Mouse (Mus musculus): ENCODE measurements at regions not wholly inside any gene's neighbourhood (a gene's known extent, or its start where the extent isn't known, plus 50 kb on each side); places are given as distances from the start of the nearest gene placed in this dataset.

GRCm38 (mm10) chr8:44879186-44879585 lies 56.1 kb upstream of the Fat1 start:
- intact Hi-C loops (cut with DNase I) = no loop called here
- Histone ChIP-seq H3K4me3 (no peak overlapping the region), H3K27ac (no peak overlapping the region)
- no peak for TF ChIP-seq CTCF (IDR thresholded peaks at IDR 0.05)
- DNase-seq = no peak

DNA sequence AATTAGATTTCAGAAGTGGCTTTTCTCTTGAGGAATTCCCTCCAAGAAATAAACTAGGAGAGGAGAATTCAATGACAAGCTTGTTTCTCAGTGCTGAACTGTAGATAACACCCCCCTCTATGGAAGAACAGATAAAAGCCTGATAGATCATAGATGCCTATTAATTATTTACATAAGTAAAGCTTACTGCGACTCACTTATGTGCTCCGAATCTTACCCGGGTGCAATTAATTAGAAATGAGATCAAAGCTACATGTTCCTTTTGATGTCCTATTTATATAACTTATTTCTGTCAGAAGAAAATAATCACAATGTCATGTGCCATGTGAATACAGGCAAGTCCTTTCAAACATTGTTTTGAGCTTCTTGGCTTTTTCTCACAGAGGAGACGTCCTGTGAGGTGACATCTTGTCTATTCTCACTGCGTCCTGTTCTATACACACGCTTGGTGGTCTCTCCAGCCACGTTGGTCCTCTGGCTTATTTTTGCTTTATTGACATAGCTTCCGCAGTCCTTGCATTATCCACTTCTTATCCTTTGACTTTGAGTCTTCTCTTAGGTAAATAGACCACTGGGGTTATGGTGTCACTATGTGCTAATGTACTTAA lies 50.7 kb upstream of the Fat1 start:
- intact Hi-C loops (cut with DNase I) = no loop called here
- no peak for TF ChIP-seq CTCF (IDR thresholded peaks at IDR 0.05)

More for the DNA sequence above, 50.7 kb upstream of the Fat1 start:
- Histone ChIP-seq H3K4me3 (no peak overlapping the region), H3K27ac (no peak overlapping the region)
- no peak for DNase-seq
